Mouse (Mus musculus): ENCODE measurements at regions not wholly inside any gene's neighbourhood (a gene's known extent, or its start where the extent isn't known, plus 50 kb on each side); places are given as distances from the start of the nearest gene placed in this dataset.

DNA sequence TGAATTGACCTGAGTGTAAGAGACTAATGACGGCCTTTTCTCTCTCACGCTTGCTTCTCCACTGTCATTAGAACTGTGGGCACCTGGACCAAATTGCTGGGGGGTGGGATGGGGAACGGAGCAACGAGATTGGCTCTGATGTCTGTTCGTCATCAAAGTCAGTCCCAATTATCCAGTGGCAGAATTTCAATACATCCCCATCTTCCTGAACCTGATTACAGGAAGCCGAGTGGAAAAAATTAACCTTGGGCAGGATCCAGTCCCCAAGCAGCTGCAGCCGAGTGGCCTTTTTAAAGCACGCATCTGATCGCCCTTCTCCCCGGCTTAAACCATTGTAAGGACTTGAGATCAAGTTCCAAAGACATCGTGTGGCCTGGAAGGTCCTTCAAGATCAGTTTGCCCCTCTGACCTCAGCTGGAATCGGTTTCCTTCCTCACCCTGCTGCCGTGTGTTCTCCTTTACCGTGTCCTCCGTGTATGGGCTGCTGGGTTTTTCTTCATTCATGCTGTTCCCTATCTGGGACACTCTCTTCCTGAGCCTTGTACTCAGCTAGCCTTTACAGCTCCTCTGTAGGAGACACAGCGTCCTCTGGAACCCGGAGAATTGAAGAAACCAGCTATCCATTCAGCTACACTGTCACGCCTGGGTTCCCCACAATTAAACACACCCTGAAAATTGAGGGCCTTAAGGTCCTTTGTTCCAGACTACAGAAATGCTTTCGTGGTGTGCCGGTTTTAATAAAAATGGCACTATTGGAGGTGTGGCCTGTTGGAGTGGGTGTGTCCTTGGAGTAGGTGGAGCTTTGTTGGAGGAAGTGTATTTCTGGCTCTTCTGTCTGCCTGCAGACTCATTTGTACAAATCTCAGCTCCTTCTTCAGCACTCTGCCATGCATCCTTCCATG lies 61.9 kb upstream of the Kit start:
- intact Hi-C loops (cut with DNase I), result no loop called here
- no peak for TF ChIP-seq CTCF (IDR thresholded peaks at IDR 0.05)
- H3K27ac ChIP-seq, result no peak overlapping the region
- DNase-seq, result no peak
- H3K4me3 ChIP-seq, result no peak overlapping the region

DNA sequence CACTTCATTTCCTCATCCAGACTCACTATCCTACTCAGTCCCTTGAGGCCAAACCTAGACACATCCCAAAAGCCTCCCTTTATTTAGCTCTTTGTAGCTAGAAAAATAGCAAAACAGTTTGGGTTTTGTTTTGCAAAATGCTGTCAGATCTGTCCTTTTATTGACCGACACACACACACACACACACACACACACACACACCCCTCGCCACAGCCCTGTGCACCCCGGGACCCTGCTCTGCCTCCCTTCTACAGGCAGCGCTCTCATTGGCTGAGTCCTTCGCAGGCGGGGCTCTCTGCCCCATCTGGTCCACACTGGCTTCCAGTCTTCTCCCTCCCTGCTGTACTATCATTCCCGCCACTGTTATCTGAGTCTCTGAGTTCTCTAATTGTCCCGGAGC lies 56.5 kb upstream of the Kit start:
- no peak for DNase-seq
- Histone ChIP-seq H3K27ac (no peak overlapping the region), H3K4me3 (no peak overlapping the region)
- no peak for TF ChIP-seq CTCF (IDR thresholded peaks at IDR 0.05)
- intact Hi-C loops (cut with DNase I), result no loop called here

DNA sequence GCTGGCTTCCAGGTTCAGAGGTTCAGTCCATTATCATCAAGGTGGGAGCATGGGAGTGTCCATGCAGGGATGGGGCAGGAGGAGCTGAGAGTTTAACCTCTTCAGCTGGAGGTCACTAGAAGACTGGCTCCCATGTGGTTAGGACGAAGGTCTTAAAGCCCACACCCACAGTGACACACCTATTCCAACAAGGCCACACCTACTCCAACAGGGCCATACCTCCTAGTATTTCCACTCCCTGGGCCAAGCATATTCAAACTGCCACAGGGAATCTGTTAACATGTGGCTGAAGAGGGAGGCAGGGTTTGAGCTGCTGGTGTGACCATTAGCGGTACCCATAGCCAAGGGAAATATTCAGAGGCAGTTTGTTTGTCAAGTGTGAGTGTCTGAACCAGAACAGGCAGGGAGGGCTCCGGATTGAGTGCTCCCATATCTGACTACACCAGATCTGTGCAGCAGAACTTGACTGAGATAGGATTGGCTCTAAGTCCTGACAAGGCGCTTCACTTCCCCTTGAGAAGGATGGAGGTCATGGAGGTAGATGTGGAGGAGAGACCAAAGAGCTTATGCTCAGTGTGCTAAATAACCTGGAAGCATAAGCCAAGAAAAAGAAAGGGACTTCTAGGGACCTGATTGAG lies 51.6 kb upstream of the Kit start:
- Histone ChIP-seq H3K4me3 (no peak overlapping the region), H3K27ac (no peak overlapping the region)
- no peak for DNase-seq
- no peak for TF ChIP-seq CTCF (IDR thresholded peaks at IDR 0.05)
- intact Hi-C loops (cut with DNase I), result no loop called here
